Mouse (Mus musculus): ENCODE data around the gene Snrk. TPM values are rescaled to one million over a fixed set of nuclear protein-coding genes. Genes with fewer than 3 reads are reported as not detected.
"Not testable (repeated sequence)": the region's sequence is repeated elsewhere in the genome, so short reads cannot be mapped to it uniquely, and the experiment has no call there.

Snrk gene
- polyA plus RNA-seq, 1 experiment, result 323 TPM

DNA sequence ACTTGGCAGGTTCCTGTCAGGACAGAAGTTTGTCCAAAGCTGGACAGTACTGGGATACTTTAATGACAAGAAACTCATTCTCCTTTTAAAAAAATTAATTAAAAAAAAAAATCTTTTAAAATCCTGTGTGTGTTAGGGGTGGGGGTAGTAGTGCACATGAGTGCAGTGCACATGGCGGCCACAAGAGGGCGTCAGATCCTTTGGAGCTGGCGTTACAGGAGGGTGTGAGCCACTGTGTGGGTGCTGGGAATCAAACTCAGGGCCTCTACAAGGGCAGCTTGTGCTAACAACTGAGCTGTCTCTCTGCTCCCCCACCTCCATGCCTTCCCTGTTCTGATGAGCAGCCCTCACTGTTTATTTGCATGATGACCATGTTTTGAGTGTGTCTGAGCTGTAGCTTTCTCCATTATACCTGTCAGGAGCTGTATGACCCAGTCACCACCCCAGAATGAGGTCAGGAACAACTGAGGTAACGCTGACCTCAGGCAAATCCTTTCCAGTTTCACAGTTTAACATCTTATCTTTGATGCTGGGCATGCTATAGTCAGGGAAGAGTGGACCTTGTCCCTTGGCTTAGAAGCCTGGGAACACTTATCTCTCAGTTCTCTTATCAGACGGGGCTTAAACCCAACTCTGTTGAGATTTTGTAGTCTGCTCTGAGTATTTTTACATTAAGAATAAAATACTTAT is 39.5 kb downstream of the Snrk start:
- WGBS, result 85% methylated on average over 5 of the region's 5 CpGs
- no peak for DNase-seq
- no peak overlapping the region for H3K27ac ChIP-seq (ENCODE audit: insufficient read depth, low read length)
- no peak overlapping the region for H3K4me3 ChIP-seq (replicated peaks; ENCODE audit: insufficient read depth, low read depth, low read length)
- peaks cover 42% of the 10 kb centered on the region for H3K4me1 ChIP-seq (ENCODE audit: control insufficient read depth, insufficient read depth, low read length)
- H3K27me3 ChIP-seq (ENCODE audit: control insufficient read depth, insufficient read depth, low read length), result no peaks in the 10 kb centered on the region
- TF ChIP-seq CTCF (IDR thresholded peaks at IDR 0.05; ENCODE audit: borderline replicate concordance, insufficient read depth, low read depth, low read length) (peak; percentile 57; the same call in 1 of the 2 replicates), POLR2A (IDR thresholded peaks at IDR 0.05; ENCODE audit: borderline replicate concordance, insufficient read depth, low read length) (no peak)

DNA sequence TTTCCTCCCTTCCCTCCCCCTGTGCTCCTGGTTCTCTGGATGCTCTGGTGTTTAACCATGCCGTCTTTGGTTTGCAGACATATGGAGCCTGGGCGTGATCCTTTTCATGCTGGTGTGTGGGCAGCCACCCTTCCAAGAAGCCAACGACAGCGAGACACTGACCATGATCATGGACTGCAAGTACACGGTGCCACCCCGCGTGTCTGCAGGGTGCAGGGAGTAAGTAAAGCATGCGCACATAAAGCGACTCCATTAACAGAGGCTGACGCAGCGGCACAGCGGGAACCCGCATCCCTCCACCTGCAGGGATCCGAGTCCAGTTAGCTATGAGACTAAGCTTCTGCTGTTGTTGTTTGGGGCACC is 40.0 kb downstream of the Snrk start:
- no peak overlapping the region for H3K27ac ChIP-seq (ENCODE audit: insufficient read depth, low read length)
- H3K4me3 ChIP-seq (replicated peaks; ENCODE audit: insufficient read depth, low read depth, low read length), result no peak overlapping the region
- DNase-seq, result peak; percentile 51 to 53
- peaks cover 38% of the 10 kb centered on the region for H3K4me1 ChIP-seq (ENCODE audit: control insufficient read depth, insufficient read depth, low read length)
- 26% methylated on average over 14 of the region's 14 CpGs for WGBS
- TF ChIP-seq POLR2A (IDR thresholded peaks at IDR 0.05; ENCODE audit: borderline replicate concordance, insufficient read depth, low read length) (no peak), CTCF (IDR thresholded peaks at IDR 0.05; ENCODE audit: borderline replicate concordance, insufficient read depth, low read depth, low read length) (no peak)
- H3K27me3 ChIP-seq (ENCODE audit: control insufficient read depth, insufficient read depth, low read length), result no peaks in the 10 kb centered on the region

DNA sequence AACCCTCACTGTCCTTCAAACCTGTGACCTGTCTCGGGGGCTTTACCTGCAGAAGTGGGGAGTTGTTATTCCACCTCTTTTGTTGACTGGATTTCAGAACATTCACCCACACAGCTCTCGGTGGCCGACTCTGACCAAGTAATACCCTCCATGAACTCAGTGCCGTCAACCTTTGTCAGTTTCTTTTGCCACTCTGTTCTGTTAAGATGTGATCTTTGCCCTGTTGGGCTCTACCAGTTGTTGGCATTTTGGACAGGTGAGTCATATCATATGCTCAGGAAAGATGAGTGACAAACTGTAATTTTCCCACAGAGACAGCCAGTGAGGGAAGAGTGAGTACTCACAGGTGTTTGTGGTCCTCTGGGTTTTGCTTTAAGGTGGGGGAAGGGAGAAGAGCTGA is 47.5 kb downstream of the Snrk start:
- Histone ChIP-seq H3K27me3 (ENCODE audit: control insufficient read depth, insufficient read depth, low read length) (no peaks in the 10 kb centered on the region), H3K4me1 (ENCODE audit: control insufficient read depth, insufficient read depth, low read length) (peaks cover 28% of the 10 kb centered on the region), H3K27ac (ENCODE audit: insufficient read depth, low read length) (no peak overlapping the region), H3K4me3 (replicated peaks; ENCODE audit: insufficient read depth, low read depth, low read length) (no peak overlapping the region)
- no peak for DNase-seq
- 87% methylated on average over 4 of the region's 4 CpGs for WGBS
- no peak for TF ChIP-seq POLR2A (IDR thresholded peaks at IDR 0.05; ENCODE audit: borderline replicate concordance, insufficient read depth, low read length)

DNA sequence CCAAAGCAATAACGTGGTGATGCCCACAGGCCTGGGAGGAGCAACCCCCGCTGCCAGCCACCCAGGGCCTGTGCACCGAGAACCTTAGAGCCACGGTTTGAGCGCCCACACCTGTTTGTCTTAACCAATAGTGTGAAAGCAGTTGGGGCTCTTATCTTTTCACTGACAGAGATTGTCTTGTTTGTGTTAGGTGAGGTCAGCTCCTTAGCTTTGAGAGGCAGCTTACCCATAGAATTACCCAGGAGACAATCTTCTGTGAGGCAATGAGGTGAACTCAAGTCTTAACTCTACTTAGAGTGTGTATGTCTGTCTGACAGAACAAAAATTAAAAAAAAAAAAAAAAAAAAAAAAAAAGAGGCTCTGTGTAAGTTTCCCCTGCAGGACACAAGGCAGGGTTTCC is 50.7 kb downstream of the Snrk start:
- H3K4me1 ChIP-seq (ENCODE audit: control insufficient read depth, insufficient read depth, low read length), result peaks cover 31% of the 10 kb centered on the region
- H3K27ac ChIP-seq (ENCODE audit: insufficient read depth, low read length); DNase-seq; H3K27me3 ChIP-seq (ENCODE audit: control insufficient read depth, insufficient read depth, low read length); H3K4me3 ChIP-seq (replicated peaks; ENCODE audit: insufficient read depth, low read depth, low read length): not testable (repeated sequence)
- WGBS, result 72% methylated on average over 5 of the region's 5 CpGs

DNA sequence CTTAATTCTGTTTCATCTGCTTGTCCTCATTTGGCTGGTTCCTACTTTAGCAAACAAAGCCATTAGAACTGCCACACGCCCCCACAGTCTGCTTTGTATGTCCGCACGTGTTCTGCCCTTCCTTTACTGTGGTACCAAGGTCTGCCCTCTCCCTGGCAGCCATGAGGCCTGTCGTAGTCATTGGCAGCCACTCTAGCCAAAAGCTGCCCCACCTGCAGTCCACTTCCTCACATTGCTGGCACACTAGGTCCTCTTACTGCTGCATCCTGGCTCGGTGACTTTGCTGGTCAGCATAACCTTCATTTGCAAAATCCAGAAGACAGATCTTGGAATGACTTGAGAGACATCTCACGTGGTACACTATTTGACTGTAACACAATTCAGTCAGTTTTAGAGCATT is 52.8 kb downstream of the Snrk start:
- Histone ChIP-seq H3K27ac (ENCODE audit: insufficient read depth, low read length) (0 out of 2 replicates have a peak overlapping the region, but pooled peaks have one; percentile 0), H3K4me1 (ENCODE audit: control insufficient read depth, insufficient read depth, low read length) (peaks cover 42% of the 10 kb centered on the region), H3K27me3 (ENCODE audit: control insufficient read depth, insufficient read depth, low read length) (no peaks in the 10 kb centered on the region), H3K4me3 (replicated peaks; ENCODE audit: insufficient read depth, low read depth, low read length) (no peak overlapping the region)
- DNase-seq, result peak; percentile 78 to 89
- WGBS, result 6% methylated on average over 6 of the region's 6 CpGs
- no peak for TF ChIP-seq POLR2A (IDR thresholded peaks at IDR 0.05; ENCODE audit: borderline replicate concordance, insufficient read depth, low read length)
- peak; percentile 52; the same call in 1 of the 2 replicates for TF ChIP-seq CTCF (IDR thresholded peaks at IDR 0.05; ENCODE audit: borderline replicate concordance, insufficient read depth, low read depth, low read length)

DNA sequence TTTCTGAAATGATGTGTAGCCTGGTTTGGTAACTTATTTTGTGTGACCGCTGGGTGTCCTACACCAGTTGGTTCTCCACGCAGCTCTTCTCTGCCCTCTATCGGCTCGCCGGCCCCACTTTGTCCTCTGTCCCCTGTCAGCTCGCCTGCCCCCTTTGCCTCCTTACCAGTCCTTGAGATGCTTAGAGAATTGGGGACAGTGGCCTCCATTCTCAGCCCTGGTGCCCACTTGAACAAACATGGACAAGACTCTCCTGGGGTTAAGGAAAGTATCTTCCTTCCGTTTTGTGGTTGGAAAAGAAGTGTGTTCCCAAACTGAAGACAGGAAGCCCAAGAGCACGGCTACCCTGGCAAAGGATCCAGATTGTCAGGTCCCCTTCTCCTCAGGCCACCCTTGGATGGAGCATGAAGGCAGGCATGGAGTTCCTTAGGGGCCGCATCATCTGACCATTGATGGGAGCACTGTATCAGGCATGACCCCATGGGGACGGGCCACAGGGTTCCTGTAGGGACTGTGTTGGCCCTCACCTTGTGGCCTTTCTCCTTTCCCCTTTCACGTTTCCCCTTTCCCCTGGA is 55.6 kb downstream of the Snrk start:
- WGBS, result 87% methylated on average over 11 of the region's 11 CpGs
- H3K4me3 ChIP-seq (replicated peaks; ENCODE audit: insufficient read depth, low read depth, low read length), result no peak overlapping the region
- no peak for DNase-seq
- peak; percentile 7; the same call in 1 of the 2 replicates for TF ChIP-seq CTCF (IDR thresholded peaks at IDR 0.05; ENCODE audit: borderline replicate concordance, insufficient read depth, low read depth, low read length)
- TF ChIP-seq POLR2A (IDR thresholded peaks at IDR 0.05; ENCODE audit: borderline replicate concordance, insufficient read depth, low read length), result no peak
- peaks cover 44% of the 10 kb centered on the region for H3K4me1 ChIP-seq (ENCODE audit: control insufficient read depth, insufficient read depth, low read length)
- no peaks in the 10 kb centered on the region for H3K27me3 ChIP-seq (ENCODE audit: control insufficient read depth, insufficient read depth, low read length)
- H3K27ac ChIP-seq (ENCODE audit: insufficient read depth, low read length), result no peak overlapping the region; the same call in 1 of the 2 replicates

DNA sequence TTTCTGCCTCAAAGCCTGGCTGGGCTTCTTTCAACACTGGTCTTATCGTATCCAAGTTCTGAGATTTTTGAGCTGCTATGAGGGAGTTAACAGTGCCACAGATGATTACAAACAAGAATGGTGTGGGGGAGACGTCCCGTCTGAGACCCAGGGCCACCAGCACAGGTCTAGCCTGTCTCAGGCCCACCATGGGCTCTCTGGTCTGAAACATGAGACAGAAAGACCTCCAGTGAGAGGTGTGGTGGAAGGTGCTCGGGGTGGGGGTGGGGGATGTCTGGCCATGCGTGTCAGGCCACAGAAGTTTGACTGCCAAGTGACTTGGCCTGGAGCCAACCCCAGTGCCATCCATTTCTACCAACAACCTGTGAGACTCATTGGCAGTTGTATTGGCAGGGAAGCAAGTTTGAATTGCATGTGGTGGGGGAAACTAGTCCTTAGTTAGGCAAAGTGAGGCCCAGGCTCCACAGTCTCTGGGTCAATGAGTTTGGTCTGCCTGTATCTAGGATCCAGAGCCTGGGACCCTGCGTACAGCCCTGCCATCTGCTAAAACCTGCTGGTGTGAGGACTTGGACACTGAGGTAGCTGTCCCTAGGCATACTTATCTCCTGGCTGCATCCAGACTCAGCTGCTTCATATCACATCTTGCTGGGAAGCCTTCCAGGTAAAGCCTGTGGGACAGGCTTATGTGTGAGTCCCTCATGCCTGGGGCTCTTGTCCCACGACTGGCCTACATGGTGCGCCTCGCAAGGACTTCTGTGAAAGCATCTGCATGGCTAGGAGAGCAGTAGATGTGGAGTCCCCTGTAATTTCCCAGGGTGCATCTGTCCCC is 56.6 kb downstream of the Snrk start:
- no peaks in the 10 kb centered on the region for H3K27me3 ChIP-seq (ENCODE audit: control insufficient read depth, insufficient read depth, low read length)
- peaks cover 47% of the 10 kb centered on the region for H3K4me1 ChIP-seq (ENCODE audit: control insufficient read depth, insufficient read depth, low read length)
- H3K4me3 ChIP-seq (replicated peaks; ENCODE audit: insufficient read depth, low read depth, low read length), result no peak overlapping the region
- no peak overlapping the region for H3K27ac ChIP-seq (ENCODE audit: insufficient read depth, low read length)
- 27% methylated on average over 9 of the region's 9 CpGs for WGBS
- DNase-seq, result peak; percentile 55 to 61
- no peak for TF ChIP-seq POLR2A (IDR thresholded peaks at IDR 0.05; ENCODE audit: borderline replicate concordance, insufficient read depth, low read length)
- TF ChIP-seq CTCF (IDR thresholded peaks at IDR 0.05; ENCODE audit: borderline replicate concordance, insufficient read depth, low read depth, low read length), result no peak

DNA sequence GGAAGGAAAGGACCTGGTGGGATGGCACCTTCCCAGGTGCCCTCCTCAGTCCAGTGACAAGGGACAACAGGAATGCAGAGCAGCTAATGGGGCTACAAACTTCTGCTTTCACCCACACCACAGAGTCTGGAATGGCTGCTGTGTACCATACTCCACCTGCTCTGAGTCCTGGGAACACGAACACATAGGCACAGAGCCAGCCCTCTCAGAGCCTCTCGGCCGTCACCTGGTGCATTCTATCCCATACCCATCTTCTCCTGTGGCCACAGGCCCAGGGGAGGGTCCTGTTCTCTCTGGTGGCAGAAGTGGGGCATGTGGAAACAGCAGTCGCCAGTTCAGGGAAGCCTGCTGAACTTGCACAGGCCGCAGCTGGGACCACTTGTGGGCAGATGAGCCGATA is 57.7 kb downstream of the Snrk start:
- Histone ChIP-seq H3K27ac (ENCODE audit: insufficient read depth, low read length) (no peak overlapping the region), H3K4me1 (ENCODE audit: control insufficient read depth, insufficient read depth, low read length) (peaks cover 45% of the 10 kb centered on the region), H3K27me3 (ENCODE audit: control insufficient read depth, insufficient read depth, low read length) (no peaks in the 10 kb centered on the region), H3K4me3 (replicated peaks; ENCODE audit: insufficient read depth, low read depth, low read length) (no peak overlapping the region)
- no peak for DNase-seq
- 37% methylated on average over 6 of the region's 6 CpGs for WGBS
- TF ChIP-seq POLR2A (IDR thresholded peaks at IDR 0.05; ENCODE audit: borderline replicate concordance, insufficient read depth, low read length) (no peak), CTCF (IDR thresholded peaks at IDR 0.05; ENCODE audit: borderline replicate concordance, insufficient read depth, low read depth, low read length) (no peak)

Data from cerebellum, adult 2 months (tissue).